Mouse (Mus musculus): ENCODE data around the gene Tyw1.

Tyw1 gene

DNA sequence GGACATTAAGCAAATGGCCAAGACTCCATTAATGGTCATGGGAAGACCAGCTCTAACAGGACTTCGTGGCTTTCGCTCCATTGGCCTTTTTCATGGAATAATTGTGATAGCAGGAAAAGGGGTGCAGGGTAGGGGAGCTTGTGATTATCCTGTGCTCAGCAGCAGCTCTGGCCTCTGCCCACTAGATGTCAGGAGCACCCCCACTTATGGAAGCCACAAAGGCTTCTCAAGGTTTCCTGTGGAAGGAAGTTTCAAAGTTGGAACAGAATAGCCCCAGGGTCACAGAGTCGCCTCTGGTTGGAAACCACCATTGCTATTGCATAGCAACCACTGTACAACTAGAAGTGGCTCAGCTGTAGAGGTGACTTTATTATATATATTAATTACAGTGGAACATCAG lies 65.1 kb downstream of the Tyw1 start:
- peak; percentile 50 to 58 for DNase-seq

DNA sequence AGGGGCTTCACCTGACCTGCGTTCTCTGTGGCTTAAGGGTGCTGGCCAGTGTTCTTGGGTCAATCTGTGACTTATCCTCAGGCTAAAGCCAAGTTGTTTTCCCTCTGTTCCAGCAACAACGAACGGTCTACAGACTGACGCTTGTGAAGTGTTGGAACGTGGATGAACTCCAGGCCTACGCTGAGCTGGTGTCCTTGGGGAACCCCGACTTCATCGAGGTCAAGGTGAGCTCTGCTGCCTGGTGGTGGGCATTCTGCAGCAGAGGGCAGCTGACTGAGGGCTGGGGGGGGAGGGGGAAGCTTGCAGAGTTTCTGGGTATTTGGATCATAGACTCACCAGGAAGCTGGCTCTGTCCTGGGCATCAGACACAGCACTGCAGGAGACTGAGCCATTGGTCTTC lies 70.1 kb downstream of the Tyw1 start:
- no peak for DNase-seq

DNA sequence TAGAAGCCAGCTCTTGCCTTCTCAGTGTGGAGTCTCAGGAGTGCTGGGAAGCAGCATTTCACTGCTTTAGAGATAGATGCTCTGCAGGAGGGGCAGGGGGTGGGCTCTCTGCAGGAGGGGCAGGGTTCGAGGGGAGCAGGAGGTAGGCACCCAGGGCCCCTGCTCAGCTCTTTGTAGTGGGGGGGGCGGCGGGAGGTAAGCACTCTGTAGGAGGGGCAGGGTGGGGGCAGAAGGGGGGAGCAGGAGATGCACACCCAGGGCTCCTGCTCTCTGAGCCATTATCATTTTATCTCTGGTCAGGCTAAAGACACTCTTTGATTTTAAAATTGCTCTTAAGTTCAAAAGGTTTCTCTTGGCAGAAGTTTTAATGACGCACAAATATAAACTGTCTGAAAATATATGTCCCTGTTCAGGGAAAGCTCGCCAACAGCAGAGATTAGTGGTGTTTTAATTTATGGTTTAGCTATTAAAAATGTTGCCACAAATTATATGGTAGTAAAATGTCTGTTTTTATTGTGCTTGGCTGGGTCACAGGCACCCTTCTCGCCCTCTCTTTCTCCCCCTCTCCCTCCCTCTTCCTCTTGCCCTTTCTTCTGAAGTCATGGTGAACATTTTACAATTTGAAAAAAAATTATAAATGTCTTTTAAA lies 72.3 kb downstream of the Tyw1 start:
- DNase-seq: peak in 1 of 2 experiments; percentile 39

DNA sequence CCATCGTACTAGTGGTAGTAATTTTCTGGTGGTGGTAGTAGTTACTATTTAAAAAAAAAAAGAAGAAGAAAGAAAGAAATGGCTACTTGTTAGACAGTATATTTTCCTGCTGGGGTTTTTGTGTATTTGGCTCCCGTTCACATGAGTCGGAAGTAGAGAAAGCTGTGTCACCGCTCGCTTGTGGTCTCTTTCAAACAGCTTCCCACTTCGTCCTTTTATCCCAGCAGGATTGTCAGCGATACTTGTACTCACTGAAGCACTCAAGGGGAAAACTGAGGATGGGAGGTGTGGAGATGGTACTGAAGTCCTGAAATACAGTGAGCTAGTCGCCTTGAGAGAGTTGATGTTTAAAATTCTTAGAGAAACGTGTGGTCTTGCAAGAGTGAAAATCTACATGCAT lies 72.9 kb downstream of the Tyw1 start:
- DNase-seq: peak in 1 of 2 experiments; percentile 30

DNA sequence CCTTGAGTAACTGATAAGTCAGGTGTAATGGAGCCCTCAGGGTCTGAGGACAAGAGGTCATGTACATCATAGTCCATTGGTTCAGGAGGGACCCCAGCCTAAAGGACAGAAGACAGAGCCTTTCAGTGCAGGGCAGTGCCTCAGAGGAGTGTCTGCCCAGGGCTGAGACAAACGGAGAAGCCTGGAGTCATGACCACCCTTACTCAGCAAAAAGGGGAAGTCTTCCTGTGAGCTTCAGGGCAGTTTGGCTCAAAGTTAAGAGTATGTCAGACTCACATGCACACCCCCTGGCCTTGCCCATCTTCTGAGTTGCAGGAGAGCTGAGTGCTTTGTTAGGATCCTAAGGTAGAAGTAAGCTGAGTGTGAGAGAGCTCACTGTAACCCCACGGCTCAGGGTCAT lies 74.5 kb downstream of the Tyw1 start:
- no peak for DNase-seq

DNA sequence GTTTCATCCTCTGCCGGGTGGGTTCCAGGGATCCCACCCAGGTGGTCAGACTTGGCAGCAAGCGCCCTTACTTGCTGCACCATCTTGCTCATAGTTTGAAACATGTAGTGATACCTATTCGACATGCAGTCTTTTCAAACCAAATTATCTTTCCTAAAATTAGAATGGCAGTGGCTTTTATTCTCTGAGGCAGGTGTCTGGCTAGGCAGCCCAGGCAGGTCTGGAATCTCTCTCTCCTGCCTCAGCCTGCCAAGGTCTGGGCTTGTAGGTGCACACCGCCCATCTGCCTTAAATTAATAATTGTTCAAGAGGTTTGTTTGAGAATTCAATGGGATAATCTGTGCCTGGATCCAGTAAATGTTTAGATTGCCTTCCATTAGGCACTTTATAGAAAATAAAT lies 75.4 kb downstream of the Tyw1 start:
- DNase-seq: no peak

DNA sequence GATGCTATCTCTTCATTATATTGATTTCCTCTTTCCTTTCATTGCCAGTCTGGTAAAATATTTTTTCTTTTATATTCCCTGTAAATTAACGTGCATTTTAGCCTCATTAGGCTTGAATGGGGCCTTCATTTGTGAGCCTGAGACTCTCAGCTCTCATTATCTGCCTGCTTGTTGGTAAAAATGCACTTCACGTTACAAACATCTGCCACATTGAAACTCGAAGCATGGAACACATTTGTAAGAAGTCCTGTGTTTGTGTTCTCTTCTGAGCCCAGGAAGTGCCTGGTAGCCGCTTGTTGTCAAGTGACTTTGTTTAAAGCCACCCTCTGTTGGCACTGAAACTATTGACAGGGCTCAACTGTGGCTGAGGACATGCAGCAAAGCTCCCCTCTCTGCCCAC lies 75.8 kb downstream of the Tyw1 start:
- DNase-seq: no peak

DNA sequence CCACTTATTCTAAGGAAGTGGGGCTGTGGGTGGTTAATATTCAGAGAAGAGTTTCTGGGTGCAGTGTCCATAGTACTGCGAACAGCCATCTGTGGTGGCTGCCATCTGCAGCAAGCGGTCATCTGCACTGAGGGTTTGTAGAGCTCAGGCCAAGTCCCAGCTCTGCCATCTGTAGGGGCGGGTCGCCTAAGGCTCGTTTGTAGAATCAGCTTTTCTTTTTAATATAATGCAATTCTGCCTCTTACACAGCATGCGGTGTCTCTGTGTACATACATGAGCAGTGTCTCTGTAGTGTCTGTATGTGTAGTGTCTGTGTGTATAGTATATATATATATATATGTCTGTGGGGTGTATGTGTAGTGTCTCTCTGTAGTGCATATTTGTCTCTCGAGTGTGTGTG lies 78.1 kb downstream of the Tyw1 start:
- DNase-seq: no peak

DNA sequence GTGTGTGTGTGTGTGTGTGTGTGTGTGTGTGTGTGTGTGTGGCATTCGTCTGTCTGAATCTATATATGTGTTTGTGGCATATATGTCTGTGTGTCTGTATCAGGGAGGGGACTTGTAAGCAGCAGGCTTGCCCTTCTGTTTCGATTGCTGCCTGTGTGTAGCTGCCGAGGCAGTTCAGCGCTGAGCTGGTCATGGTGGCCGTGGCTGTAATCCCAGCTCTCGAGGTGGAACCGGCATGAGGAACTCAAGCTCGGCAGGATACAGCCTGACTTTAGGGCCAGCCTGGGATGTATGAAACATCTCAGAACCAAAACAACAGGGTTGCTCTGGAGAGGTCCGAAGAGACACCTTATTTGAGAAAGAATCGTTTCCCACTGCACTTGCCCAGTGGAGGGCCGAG lies 78.6 kb downstream of the Tyw1 start:
- DNase-seq: no peak

DNA sequence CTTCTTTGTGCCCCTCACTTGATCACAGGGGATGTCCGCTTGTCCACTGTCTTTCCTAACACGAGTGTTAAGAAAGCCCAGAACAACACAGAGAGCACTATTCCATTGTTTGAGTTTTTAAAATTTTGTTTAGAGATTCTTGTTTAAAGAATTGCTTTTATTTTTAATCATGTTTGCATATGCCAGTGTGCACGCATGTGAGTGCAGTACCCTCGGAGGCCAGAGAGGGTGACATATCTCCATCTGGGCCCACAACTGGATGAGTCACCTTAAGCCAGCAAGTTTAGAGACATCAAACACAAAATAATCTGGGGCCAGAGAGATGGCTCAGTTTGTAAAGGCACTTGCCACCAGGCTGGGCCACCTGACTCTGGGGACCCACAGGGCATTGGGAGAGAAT lies 80.0 kb downstream of the Tyw1 start:
- no peak for DNase-seq

DNA sequence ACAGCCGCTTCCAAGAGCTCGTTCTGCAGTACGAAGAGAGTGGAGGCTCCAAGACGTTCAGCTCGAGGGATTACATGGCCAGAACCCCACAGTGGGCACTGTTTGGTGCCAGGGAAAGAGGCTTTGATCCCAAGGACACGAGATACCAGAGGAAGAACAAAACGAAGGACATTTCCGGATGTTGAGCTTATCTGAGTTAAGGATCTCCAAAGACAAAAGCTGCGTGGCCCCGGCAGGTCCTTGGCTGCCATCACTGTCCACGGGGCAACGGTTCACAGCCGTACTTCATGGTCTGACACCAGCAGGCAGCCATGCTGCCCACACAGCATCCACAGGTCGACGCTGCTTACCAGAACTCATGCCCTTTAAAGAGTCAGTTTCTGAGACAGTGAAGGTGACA lies 85.2 kb downstream of the Tyw1 start:
- no peak for DNase-seq

DNA sequence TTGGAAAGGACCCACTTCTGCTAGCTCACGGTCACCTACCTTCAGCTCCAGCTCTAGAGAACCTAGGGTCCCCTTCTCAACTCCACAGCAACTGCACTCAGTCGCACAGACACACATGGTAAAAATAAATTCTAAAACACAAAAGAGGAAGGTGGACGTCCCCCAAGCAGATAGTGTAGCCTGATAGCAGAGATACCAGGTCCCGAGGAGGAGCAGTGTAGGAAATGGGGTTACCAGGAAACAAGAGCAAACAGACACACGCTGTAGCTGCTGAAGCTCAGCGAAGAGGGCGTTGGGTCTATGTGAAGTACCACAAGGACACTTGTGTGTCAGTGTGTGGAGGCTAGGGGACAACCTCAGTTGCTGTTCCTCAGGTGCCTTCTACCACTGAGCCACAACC lies 89.6 kb downstream of the Tyw1 start:
- no peak for DNase-seq

DNA sequence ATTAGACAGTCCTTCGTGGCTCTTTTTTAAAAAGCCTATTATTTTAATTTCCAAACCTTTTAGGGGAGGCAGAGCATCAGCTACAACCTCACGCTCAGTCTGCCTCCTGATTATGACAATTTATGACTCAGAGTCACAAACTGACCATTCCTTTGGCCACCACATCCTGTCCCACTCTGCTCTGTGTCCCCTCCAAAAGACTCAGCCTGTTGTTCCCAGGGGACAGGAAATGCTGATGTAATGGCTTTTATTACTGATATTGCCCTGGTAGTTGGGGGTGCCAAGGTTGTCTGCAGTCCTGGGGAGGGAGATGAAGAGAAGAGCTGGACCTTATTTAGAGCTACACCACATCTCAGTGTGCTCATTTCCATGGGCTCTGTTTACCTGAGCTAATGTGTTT lies 90.5 kb downstream of the Tyw1 start:
- DNase-seq: no peak

DNA sequence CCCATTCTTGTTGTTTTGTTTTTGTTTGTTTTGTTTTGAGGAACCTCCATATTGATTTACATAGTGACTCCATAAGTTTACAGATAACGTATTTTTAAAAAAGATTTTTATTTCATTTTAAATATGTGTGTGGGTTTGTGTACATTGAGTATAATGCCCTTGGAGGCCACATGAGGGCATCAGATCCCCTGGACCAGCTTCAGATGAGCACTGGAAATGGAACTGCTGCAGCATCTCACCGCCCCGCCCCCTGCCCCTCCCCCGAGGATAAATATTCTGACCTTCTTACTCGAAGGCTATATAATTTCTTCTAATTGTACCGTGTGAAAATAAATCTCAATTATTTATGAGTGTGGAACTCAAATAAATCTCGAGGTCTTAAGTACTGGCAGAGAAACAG lies 99.8 kb downstream of the Tyw1 start:
- peak; percentile 59 to 63 for DNase-seq

DNA sequence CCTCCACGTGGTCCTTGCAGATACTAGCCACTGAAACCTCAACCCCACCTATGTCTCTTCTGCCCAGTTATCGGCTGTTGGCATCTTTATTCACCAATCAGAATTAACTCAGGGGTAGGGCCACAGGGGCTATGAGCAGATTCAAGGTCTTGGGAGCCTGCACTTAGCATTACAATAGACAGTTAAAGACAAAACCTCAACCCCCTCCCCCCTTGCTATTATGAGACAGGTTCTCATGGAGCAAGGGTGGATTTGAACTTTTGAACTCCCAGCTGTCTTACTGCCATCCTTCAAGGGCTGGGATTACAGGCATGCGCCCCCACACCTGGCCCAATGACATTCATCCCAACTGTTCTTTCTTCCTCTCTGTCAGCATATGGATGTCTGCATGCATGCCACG lies 107.7 kb downstream of the Tyw1 start:
- DNase-seq: no peak

DNA sequence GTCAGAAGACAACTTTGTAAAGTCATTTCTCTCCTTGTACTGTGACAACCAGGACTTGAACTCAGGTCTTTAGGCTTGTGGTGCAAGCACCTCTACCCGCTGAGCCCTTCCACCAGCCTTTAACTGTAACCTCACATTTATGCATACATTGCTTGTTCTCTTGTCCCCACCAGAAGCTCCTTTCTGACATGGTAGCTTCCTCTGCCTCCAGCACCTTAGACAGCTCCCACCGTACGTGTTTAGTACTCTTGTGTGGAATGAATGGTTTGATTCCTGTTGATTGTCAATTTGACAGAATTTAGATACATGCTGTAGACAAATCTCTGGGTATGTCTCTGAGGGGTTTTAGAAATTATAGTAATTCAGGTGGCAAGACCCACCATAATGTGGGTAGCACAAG lies 108.4 kb downstream of the Tyw1 start:
- peak; percentile 78 to 80 for DNase-seq

DNA sequence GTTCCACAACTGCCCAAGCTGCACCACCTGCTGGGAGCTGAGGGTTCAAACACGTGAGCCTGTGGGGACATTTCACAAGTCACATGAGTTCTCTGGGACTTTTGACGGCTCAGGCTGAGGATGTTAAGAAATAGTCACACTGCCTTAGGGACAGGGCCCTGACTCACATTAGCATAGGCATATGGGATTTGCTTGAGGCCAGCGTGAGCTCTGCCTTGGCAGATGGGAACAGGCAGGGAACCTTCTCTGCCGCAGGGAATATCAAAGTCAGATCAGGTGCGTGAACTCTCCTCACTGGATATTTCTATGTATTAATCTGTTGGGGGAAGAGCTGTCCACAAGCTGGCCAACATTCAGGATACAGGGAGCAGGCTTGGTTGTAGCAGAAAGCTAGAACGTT lies 112.8 kb downstream of the Tyw1 start:
- DNase-seq: no peak

DNA sequence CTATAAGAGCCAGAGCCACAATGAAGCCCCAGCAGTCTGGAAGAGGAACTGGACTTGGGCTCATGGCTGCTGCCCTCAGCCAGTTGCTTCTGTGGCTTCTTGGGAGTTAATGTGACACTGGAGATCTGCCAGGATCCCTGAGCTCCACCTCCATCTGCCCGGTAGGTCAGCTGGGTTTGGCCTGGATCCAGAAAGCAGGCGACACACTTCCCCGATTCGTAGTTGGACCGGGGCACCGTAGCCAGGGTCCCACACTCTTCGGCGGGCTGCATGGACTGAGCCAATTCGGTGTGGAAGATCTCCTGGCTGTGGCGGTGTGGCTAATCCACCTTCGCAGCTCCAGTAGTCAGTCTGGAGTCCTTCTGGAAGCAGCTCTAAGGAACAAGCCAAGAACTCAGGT lies 113.8 kb downstream of the Tyw1 start, which contains the start of gene Caln1:
Caln1 (plus strand) TSS at position 219 of the 400 bp plus-strand sequence.
- peak; percentile 35 to 55 for DNase-seq

DNA sequence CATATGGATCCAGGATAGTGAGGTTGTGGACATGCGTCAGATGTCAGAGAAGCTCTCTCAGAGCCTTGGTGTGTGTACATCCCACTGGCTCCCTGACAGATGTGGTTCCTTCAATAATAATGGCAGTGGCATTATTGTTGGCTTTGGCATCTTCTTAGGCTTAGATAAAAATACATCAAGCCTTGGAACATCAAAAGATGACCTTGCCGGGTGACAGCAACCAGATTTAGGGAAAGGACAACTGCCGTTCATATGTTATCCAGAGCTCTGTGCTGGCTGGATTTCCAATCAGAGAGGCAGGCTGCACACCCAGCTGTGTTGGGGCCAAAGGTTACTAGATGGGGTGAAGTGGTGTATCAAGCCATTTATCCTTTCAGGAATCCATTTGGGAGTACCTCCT lies 120.0 kb downstream of the Tyw1 start:
- DNase-seq: no peak

DNA sequence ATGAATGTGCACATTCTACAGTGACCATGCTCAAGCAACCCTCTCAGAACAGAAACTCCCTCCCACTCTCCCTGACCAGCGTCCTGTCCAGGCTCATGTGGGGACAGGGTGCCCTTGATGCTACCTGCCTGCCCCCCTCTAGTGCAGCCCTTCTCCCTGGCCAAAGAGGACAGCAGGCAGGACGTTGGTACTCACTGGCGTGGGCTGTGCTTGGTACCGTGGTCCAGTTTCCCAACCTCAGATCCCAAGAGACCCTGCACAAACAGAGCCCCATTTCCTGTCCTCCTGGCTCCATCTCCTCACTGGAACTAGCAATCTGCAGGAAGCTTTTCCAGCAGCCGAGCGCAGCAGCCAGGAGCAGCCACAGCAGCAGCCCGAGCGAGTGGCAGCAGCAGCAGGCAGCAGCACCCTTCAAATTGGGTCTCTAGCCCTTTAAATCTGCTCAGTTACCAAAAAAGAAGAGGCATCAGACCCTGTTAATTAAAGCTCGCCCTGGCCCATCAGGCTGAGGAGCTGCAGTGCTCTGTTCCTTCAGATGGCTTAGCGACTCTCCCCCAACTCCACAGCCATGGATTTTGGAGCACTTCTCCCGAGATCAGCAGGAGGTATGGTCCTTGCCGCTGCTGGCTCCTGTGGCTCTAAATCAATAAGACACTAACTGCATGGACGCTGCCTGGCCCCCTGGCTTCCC lies 128.9 kb downstream of the Tyw1 start, which contains the start of gene A330070K13Rik:
A330070K13Rik (minus strand) TSS at position 410 of the 691 bp plus-strand sequence.
- peak; percentile 24 to 37 for DNase-seq

DNA sequence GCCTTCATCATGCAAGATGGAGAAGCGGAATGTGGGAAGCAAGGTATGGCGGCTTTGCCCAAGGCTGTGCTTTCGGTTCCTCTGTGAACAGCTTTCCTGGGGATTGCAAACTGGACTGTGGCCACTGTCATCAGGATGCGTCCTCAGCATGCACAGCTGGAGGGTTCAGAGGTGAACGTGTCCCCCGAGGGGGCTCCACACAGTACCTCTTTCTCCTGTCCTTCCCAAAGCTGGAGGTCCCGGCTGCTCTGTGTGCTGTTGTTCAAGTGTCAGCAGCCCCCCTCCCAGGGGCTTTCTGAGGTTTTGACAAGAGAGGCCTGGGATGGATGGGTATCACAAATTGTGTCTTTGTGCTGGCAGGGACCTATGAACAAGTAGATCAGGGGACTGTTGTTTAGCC lies 131.0 kb downstream of the Tyw1 start:
- no peak for DNase-seq

Data from kidney, postnatal 4 days (tissue).